8 mouse cellular contexts compared by ENCODE assay signal in the genomic region with DNA sequence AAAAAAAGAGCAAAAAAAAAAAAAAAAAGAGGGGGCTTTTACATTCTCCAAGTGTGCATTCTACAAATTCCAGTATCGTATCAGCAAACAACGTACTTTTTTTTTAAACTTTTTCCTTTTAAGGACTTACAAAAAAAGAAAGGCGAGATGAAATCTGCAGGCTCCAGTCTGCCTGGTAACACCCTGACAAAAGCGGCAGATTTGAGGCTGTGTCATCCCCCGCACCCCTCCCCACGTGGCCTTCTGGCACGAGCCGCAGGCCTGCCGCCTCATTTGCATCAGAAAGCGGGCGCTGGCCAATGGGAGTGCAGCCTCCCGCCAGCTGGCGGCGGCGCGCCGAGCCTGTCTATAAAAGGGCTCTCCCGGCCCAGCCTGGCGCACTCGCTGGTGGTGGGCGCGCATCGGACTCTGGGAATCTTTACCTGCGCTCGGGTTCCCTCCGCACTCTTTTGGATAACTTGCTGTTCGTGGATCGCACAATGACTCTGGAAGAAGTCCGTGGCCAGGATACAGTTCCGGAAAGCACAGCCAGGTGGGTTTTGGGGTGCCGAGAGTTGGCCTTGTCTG. TPM values are rescaled to one million over a fixed set of nuclear protein-coding genes. Genes with fewer than 3 reads are reported as not detected.
A peak's percentile ranks its signal among the peaks of the same experiment; 100 is the strongest.
DNase-seq lines count a peak whose midpoint lies in the region; ATAC-seq lines count a peak whose summit lies in the region.

A gene (plus strand): TSS at position 378 of the 567 bp plus-strand sequence.

- peaks cover 26% of the 10 kb centered on the region for H3K4me1 ChIP-seq in intestine, embryonic 14.5 days (replicated peaks; ENCODE audit: control insufficient read depth, insufficient read depth, low read length)

- H3K4me2 ChIP-seq in intestine, embryonic 14.5 days (ENCODE audit: low read length), result peak within 1 kb of the TSS; percentile 95

- peak; percentile 89 for ATAC-seq in intestine, embryonic 14.5 days (replicated peaks; ENCODE audit: low FRiP score, low TSS enrichment, low read depth)

- H3K27me3 ChIP-seq in intestine, embryonic 14.5 days (replicated peaks; ENCODE audit: control insufficient read depth, insufficient read depth, low read length), result no peaks in the 10 kb centered on the region

- H3K9ac ChIP-seq in intestine, embryonic 14.5 days (ENCODE audit: low read length), result peak within 1 kb of the TSS; percentile 61

- peak; percentile 97 for DNase-seq in adipocyte (ENCODE audit: low spot score)
- peak; percentile 96 for DNase-seq in embryo, embryonic 10 days (ENCODE audit: low spot score)
- DNase-seq in gastrocnemius, postnatal 14 days, result peak; percentile 97
- DNase-seq in intestine, embryonic 14.5 days (ENCODE audit: low spot score), result peak; percentile 97
- DNase-seq in left cerebral cortex, postnatal 14 days (ENCODE audit: low spot score in 2 of 2), result peak; percentile 96 to 98
- DNase-seq in mesoderm, embryonic 11.5 days (ENCODE audit: low read depth, low spot score), result peak; percentile 96
- peak; percentile 95 to 96 for DNase-seq in right cerebral cortex, postnatal 36 days (ENCODE audit: low spot score in 2 of 2)
- peak; percentile 97 for DNase-seq in yolk sac, embryonic 10.5 days (ENCODE audit: low spot score)

- H3K9me3 ChIP-seq in intestine, embryonic 14.5 days (ENCODE audit: control insufficient read depth, low read length), result no peaks in the 10 kb centered on the region

- WGBS in intestine, embryonic 14.5 days, result under 1% methylated on average over 31 of the region's 31 CpGs

- H3K36me3 ChIP-seq in intestine, embryonic 14.5 days (ENCODE audit: control insufficient read depth, insufficient read depth, low read length), result no peaks in the 10 kb centered on the region

- intact Hi-C loops in gastrocnemius, postnatal 14 days (cut with DNase I; ENCODE audit: low total_unique reads), result loop anchor here (5.0 to 10.0 kb wide), 2 partner anchors 56 to 178 kb away; no protein-coding TSS in a partner anchor
- intact Hi-C loops in left cerebral cortex, postnatal 14 days (cut with DNase I), result loop anchor here (5.0 to 10.0 kb wide), 6 partner anchors 86 to 688 kb away; a partner anchor contains a TSS

- peak within 1 kb of the TSS; percentile 79 for H3K27ac ChIP-seq in intestine, embryonic 14.5 days (ENCODE audit: low read depth)

- peak within 1 kb of the TSS; percentile 49 for H3K4me3 ChIP-seq in intestine, embryonic 14.5 days (ENCODE audit: low read depth, low read length)

RNA-seq across cellular contexts. Expression of the gene that starts here (rescaled TPM):
- 10 to 100 TPM; 10.1 to 33.9 TPM for total RNA-seq in gastrocnemius, postnatal 14 days (2021)
- 29.1 and 33.0 TPM in 2 replicates for polyA plus RNA-seq in intestine, embryonic 14.5 days (2014; fragmentation: Nextera tagmentation; extraction: Ambion mirVana)
- total RNA-seq in left cerebral cortex, postnatal 14 days (2021), result 10 to 100 TPM; 16.4 to 19.1 TPM

Comparison
In these comparisons a context has a peak if more than half of its experiments do, and no peak if none do; other contexts are left out.
1. Peak in every context shown above with its lines: DNase-seq, ATAC-seq, H3K4me3 ChIP-seq and H3K27ac ChIP-seq.